Mouse (Mus musculus): ENCODE data around the gene Gm20388. TPM values are rescaled to one million over a fixed set of nuclear protein-coding genes. Genes with fewer than 3 reads are reported as not detected.

Gene Gm20388
- polyA plus RNA-seq, 1 experiment from 2014 or later = 47.1 TPM

DNA sequence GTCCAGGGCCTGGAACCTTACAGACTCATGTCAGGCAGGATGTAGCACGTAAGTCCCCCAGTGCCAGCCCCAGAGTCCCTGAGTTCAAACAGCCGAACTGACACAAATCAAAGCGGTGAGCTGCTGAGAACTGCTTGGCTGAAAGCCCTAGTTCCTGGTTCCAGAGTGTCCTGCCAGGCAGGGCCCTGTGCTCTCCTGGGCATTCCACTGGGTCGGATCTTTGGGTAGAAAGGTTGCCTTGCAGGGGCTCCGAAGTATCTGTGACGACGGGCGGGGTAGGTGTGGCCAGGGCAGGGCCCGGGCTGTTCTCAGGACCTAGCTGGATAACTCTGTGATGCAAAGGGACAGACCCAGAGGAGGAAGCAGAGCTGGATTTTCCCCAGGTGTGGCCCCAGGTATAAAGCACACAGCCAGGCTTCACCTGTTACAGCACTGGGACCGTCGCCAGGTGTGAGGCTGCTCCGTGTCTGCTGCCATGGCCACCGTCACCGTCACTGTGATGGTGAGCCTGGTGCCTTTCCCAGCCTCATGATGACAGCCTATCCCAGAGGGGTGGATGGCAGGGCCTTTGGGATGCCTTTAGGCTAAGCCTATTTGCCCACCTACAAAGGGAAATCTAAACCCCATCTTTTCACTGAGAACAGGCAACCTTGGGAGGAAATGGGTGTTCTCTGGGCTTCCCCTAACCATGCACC, 2510.9 kb downstream of the Gm20388 start, which contains the start of gene Il17c:
Gene Il17c, plus strand, starts transcription at position 645 of the 695 bp plus-strand sequence.
- Histone ChIP-seq H3K79me2 (ENCODE audit: inconsistent target) (peaks cover 18% of the 10 kb centered on the region; the same call in 1 of the 2 replicates), H3K27ac (no peak within 1 kb of the TSS), H3K36me3 (ENCODE audit: inconsistent target) (peaks cover 45% of the 10 kb centered on the region), H3K4me3 (ENCODE audit: inconsistent target) (no peak within 1 kb of the TSS)
- WGBS (ENCODE audit: missing documents) = 94% methylated on average over 14 of the region's 14 CpGs

DNA sequence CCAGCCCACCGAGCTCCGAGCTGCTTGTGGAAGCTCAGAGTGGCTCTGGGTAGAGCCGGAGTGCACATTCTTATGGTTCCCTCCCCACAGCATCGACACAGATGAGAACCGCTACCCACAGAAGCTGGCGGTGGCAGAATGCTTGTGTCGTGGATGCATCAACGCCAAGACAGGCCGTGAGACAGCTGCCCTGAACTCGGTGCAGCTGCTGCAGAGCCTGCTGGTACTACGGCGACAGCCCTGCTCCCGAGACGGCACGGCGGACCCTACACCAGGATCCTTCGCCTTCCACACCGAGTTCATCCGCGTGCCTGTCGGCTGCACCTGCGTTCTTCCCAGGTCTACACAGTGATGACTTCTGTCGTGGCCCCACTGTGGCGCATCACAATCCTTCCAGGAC, 2512.6 kb downstream of the Gm20388 start:
- no peak overlapping the region for H3K27ac ChIP-seq
- 95% methylated on average over 24 of the region's 24 CpGs for WGBS (ENCODE audit: missing documents)
- H3K4me3 ChIP-seq (ENCODE audit: inconsistent target) = no peak overlapping the region
- H3K79me2 ChIP-seq (ENCODE audit: inconsistent target) = peaks cover 35% of the 10 kb centered on the region
- peaks cover 57% of the 10 kb centered on the region for H3K36me3 ChIP-seq (ENCODE audit: inconsistent target)

DNA sequence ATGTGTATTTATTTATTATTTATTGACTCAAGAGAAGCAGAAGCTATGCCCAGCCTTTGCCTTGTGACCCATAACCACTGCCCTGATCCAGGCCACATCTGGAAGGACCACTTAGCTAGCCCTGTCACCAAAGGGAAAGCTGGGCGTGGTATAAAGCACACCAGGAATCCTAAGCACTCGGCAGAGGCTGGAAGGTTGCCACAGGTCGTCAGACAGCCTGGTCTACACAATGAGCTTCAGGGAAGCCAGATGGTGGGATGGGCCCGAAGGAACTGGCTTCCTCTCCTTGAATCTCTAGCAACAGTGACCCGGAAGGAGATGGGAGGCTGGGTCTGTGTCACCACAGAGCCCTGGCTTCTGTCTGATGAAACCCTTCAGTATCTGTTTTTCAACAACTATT, 2513.0 kb downstream of the Gm20388 start:
- WGBS (ENCODE audit: missing documents) = 93% methylated on average over 5 of the region's 5 CpGs
- Histone ChIP-seq H3K27ac (no peak overlapping the region), H3K79me2 (ENCODE audit: inconsistent target) (peaks cover 40% of the 10 kb centered on the region), H3K4me3 (ENCODE audit: inconsistent target) (no peak overlapping the region), H3K36me3 (ENCODE audit: inconsistent target) (peaks cover 60% of the 10 kb centered on the region)

DNA sequence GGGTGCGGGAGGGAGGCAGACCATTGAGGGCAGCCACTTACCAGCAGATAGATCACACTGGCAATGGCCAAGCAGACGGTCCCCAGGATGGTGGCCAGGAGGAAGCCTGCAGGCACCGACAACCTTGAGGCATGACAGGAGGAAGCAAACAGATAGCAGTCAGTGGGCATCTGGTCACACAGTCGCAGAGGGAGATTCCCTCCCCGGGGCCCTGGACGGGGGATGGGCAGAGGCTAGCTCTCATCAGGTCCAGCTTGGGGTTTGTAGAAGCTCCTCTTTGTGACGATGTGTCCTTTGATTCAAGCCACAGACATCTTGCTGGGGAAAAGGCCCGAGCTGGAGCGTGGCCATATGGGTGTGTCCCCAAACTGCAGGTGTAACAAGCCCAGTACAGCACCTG, 2515.5 kb downstream of the Gm20388 start:
- Histone ChIP-seq H3K36me3 (ENCODE audit: inconsistent target) (peaks cover 64% of the 10 kb centered on the region), H3K4me3 (ENCODE audit: inconsistent target) (no peak overlapping the region)
- 93% methylated on average over 9 of the region's 9 CpGs for WGBS (ENCODE audit: missing documents)

DNA sequence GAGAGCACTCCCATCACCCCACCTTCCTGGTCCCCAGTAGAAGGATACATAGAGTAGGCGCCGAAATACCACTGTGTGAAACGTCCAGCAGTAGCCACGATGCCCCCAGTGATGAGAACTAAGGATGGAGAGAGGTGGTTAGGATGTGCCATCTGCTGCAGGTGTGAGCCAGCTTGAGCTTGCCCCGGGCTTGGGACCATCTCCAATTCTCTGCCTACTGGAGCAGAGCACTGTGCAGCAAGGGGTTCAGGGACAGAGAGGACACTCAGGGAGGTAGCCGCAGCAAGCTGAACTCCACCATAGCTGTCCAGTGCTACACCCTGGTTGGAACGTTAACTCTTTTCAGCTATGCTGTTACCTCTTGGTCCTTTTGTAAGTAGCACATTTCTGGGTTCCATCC, 2517.0 kb downstream of the Gm20388 start:
- WGBS (ENCODE audit: missing documents) = 95% methylated on average over 7 of the region's 7 CpGs
- Histone ChIP-seq H3K27ac (no peak overlapping the region), H3K36me3 (ENCODE audit: inconsistent target) (peaks cover 64% of the 10 kb centered on the region), H3K79me2 (ENCODE audit: inconsistent target) (peaks cover 73% of the 10 kb centered on the region), H3K4me3 (ENCODE audit: inconsistent target) (no peak overlapping the region)

More for the DNA sequence above, 2515.5 kb downstream of the Gm20388 start:
- Histone ChIP-seq H3K27ac (no peak overlapping the region), H3K79me2 (ENCODE audit: inconsistent target) (peaks cover 60% of the 10 kb centered on the region)

DNA sequence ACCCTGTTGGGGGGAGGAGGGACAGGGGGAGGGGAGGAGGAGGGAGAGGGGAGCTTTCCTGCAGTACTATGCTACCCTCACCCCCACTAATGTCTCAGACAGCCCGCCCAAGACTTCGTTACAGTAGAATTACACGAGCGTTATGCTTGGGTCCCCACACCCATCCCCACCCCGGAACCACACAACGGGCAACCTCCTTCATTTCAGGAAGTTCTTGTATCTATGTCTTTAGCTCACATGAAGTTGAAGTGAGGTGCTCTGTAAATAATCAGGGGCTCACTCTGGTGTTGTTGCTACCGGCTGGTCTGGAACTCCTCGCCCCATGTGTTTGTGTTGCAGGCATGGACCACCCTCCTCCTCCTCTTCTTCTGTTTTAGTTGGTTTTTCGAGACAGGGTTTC, 2517.5 kb downstream of the Gm20388 start:
- H3K27ac ChIP-seq = 0 out of 2 replicates have a peak overlapping the region, but pooled peaks have one; percentile 97
- WGBS (ENCODE audit: missing documents) = 74% methylated on average over 9 of the region's 9 CpGs
- peaks cover 78% of the 10 kb centered on the region for H3K79me2 ChIP-seq (ENCODE audit: inconsistent target)
- no peak overlapping the region for H3K4me3 ChIP-seq (ENCODE audit: inconsistent target)
- peaks cover 59% of the 10 kb centered on the region for H3K36me3 ChIP-seq (ENCODE audit: inconsistent target)

DNA sequence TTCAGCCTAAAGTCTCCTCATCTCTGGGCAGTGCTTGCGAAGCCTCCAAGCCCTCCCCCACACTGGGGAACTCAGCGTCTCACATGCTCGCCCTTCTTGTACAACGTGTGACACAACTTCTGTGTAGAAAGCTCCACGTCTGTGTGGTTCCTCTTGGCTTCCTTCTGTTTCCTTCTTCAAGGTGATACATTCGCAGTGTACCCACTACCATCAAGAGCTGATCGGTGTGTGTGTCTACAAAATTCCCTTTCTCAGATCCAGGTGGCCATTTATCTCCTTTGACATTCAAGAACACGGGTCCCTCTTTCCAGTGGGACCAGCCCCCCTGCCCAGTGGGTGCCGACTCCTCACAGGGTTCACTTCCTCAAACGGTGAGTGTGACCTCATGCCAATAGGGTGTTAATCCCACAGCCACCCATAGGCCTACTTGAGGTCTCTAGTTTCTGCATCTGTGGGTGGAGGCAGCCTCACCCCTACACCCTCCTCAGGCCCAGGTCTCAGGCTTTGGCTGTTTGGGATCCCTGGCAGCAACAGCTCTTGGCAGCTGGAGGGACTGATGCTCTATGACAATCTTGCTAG, 2519.5 kb downstream of the Gm20388 start:
- Histone ChIP-seq H3K27ac (peak overlapping the region; percentile 97), H3K79me2 (ENCODE audit: inconsistent target) (peaks cover 81% of the 10 kb centered on the region), H3K36me3 (ENCODE audit: inconsistent target) (peaks cover 39% of the 10 kb centered on the region), H3K4me3 (ENCODE audit: inconsistent target) (peak overlapping the region; percentile 91; the same call in 1 of the 2 replicates)
- 0% methylated on average over 9 of the region's 10 CpGs for WGBS (ENCODE audit: missing documents)

DNA sequence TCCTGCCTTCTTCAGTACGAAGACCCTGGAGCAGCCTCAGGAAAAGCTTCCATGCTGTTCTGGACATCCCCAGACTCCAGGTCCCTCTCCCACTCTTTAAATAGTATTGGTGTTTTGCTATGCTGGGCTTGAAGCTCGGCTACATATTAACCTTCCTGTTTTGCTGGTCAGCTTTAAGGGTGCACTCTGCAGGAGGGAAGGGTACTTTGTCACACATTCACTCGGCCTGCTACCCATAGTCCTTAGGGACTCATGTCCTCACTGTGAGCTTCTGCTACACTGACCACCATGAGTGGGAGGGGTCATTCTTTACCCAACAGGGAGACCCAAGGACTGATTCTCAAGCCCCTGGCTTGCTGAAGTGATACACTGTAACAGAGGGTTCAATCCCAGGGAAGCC, 2520.0 kb downstream of the Gm20388 start:
- Histone ChIP-seq H3K79me2 (ENCODE audit: inconsistent target) (peaks cover 76% of the 10 kb centered on the region), H3K36me3 (ENCODE audit: inconsistent target) (peaks cover 34% of the 10 kb centered on the region), H3K4me3 (ENCODE audit: inconsistent target) (peak overlapping the region; percentile 91; the same call in 1 of the 2 replicates), H3K27ac (peak overlapping the region; percentile 97)
- WGBS (ENCODE audit: missing documents) = 49% methylated on average over 3 of the region's 3 CpGs

DNA sequence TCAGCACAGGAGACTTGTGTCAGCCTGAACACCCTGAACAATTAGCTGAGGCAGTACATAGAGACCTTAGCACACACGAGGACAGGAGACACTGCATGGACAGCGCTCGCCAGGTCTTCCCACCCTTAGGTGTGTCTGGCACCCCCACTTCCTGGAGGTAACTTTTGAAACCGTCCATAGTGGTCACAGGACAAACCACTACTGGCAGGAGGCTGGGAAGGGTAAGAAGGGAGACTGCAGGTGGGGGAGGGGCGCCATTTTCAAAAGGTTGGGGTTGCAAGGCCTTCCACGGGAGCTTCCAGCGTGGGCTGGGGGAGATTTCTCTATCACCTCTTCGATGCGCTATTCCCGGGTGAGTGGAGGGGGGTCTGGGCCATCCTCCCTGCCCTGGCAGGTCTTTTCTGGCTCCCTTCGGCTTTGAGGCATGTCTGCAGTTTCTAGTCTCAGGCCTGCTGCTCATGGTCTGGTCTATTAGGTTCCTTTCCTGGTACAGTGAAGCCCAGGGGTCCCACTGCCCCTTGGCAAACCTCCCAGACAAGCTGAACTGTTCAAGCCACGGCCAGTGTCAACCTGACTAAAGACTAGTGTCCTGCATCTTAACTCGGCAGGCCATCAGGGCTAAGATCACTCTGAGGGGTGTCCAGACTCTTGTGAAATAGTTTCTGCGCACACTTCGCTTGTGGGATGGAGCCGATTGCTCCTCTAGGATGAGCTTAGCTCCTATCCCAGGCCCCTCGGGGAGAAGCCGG, 2521.2 kb downstream of the Gm20388 start:
- H3K36me3 ChIP-seq (ENCODE audit: inconsistent target) = peaks cover 22% of the 10 kb centered on the region

DNA sequence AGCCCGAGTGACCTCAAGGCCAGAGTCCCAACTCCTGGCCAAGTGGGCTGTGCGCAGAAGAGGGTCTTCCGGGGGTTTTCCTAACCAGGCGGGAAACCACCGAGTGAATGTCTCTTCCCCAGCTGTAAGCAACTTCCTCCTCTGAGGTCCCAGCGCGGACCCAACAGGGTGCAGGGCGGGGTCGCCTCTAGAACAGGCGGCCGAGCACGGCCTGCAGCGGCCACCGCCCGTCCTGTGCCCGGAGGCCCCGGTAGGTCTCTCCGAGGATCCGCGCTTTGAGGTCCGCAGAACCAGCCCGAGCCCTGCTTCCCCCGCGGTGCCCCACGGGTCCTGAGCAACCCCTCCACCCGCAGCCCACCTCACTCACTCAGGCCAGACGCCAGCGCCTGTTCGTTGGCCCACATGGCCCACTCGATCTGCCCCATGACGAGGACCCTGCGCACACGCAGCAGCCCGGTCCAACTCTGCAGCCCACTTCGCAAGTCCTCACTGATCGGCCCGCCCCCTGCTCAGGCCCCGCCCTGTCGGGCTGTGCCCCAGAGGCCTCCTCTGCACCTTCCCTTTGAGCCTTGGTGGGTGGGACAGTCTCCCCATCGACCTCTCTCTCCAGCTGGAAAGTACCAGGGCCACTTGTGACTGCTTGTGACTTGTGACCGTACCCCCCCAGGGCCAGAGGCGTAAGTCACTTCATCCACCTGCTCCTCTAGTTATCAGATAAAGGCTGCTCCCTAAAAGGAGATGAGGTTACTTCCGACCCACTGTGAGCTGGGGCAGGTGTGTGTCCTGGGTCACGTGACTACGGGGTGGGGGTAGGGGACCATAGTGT, 2522.0 kb downstream of the Gm20388 start, which contains the start of gene Cyba:
Gene Cyba, minus strand, starts transcription at position 488 of the 826 bp plus-strand sequence.
- Histone ChIP-seq H3K4me3 (ENCODE audit: inconsistent target) (peak within 1 kb of the TSS; percentile 91), H3K36me3 (ENCODE audit: inconsistent target) (peaks cover 14% of the 10 kb centered on the region), H3K27ac (peak within 1 kb of the TSS; percentile 97), H3K79me2 (ENCODE audit: inconsistent target) (peaks cover 56% of the 10 kb centered on the region)
- 1% methylated on average over 39 of the region's 45 CpGs for WGBS (ENCODE audit: missing documents)

More for the DNA sequence above, 2521.2 kb downstream of the Gm20388 start:
- WGBS (ENCODE audit: missing documents) = 11% methylated on average over 14 of the region's 18 CpGs
- Histone ChIP-seq H3K4me3 (ENCODE audit: inconsistent target) (peak overlapping the region; percentile 91), H3K27ac (peak overlapping the region; percentile 97), H3K79me2 (ENCODE audit: inconsistent target) (peaks cover 64% of the 10 kb centered on the region)

DNA sequence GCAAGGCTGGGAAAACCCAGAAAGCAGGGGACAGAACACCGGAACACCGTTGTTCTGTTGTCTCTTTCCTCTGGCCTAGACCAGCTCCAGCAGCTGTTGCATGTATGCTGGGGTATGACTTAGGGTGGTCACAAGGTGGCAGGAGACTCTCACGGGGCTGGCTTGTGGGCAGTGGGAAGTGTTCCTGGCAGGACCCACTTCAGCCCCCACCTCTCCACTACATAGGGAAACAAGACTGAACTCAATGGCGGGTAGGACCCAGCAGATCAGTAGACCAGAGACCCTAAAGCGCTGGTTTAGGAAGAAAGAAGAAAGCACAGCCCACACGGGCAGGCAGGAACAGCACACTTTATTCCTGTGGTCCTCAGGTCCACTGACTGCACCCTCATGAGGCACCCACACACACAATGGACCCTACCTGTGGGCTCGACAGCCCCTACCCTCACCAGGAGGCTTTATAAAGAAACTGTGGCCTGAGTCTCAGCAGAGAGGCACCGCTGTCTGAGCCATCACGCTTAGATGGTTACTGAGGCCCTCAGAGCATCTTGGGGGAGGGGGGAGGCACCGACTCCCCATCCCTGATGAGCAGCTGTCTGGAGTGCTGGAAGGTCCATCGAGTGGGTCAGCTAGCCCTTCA, 2522.7 kb downstream of the Gm20388 start:
- Histone ChIP-seq H3K36me3 (ENCODE audit: inconsistent target) (0 out of 2 replicates have a peak, but pooled peaks cover 6% of the 10 kb centered on the region), H3K27ac (peak overlapping the region; percentile 97), H3K4me3 (ENCODE audit: inconsistent target) (peak overlapping the region; percentile 91), H3K79me2 (ENCODE audit: inconsistent target) (peaks cover 48% of the 10 kb centered on the region)
- 69% methylated on average over 10 of the region's 11 CpGs for WGBS (ENCODE audit: missing documents)

DNA sequence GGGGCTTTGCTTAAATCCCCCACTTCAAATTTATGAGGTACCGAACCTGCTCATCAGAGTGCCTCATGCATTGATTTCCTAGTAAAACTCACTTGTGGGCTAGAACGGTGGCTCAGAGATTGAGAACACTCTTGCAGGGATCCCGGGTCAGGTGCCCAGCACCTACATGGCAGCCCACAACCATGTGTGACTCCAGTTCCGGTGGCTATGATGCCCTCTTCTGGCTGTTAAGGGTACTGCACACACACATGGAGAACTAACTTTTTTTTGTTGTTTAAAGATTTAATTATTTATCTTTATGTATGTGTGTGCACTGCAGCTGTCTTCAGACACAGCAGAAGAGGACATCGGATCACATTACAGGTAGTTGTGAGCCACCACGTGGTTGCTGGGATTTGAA, 2524.7 kb downstream of the Gm20388 start:
- H3K27ac ChIP-seq = no peak overlapping the region

DNA sequence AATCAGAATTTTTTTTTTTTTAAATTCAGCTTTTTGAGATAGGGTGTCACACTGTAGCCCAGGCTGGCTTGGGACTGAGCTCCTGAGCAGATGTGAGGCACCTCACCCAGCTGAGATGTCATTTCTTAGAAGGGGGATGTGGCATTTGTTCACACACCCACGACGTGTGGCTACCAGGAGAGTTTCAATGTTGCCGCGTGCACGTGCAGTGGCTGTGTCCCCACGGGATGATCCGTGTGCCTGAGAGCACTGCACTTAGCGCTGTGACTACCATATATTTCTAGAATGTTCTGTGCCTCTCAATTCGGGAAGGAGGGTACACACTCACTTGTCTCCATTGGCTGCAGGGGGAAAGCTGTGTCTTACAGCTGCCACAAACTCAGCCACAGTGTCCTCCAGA, 2525.5 kb downstream of the Gm20388 start:
- Histone ChIP-seq H3K79me2 (ENCODE audit: inconsistent target) (peaks cover 43% of the 10 kb centered on the region), H3K27ac (no peak overlapping the region), H3K4me3 (ENCODE audit: inconsistent target) (no peak overlapping the region), H3K36me3 (ENCODE audit: inconsistent target) (no peaks in the 10 kb centered on the region)
- 88% methylated on average over 9 of the region's 9 CpGs for WGBS (ENCODE audit: missing documents)

More for the DNA sequence above, 2524.7 kb downstream of the Gm20388 start:
- 95% methylated on average over 6 of the region's 6 CpGs for WGBS (ENCODE audit: missing documents)
- Histone ChIP-seq H3K79me2 (ENCODE audit: inconsistent target) (peaks cover 43% of the 10 kb centered on the region), H3K36me3 (ENCODE audit: inconsistent target) (no peaks in the 10 kb centered on the region), H3K4me3 (ENCODE audit: inconsistent target) (no peak overlapping the region)

Measured in macrophage (primary cell).